Mouse (Mus musculus): ENCODE results near the gene Gm3646. TPM values are rescaled to one million over a fixed set of nuclear protein-coding genes. Genes with fewer than 3 reads are reported as not detected.

The Gm3646 gene
- polyA plus RNA-seq, 1 experiment from 2014 or later, result not detected

DNA sequence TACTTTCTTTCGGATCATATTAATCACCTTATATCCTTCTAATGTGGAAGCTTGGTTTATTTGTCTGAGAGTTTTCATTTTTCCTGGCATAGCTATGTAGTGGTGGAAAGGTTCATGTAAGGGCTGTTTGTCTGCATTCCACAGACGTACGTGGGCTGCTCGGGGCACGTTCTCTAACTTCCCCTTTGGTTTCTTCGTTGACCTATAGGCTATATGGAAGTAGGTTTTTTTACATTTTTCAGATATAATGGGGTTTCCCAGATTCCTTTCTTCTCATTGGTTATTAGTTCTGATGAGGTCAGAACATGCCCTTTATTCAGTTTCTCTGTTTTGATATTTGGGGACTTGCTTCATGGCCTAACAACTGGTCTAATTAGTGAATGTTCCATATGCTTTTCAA is 23.3 kb downstream of the Gm3646 start:
- DNase-seq (ENCODE audit: low spot score), result no peak

- DNase-seq (ENCODE audit: low spot score), result no peak
Measured at GRCm38 (mm10) chr1:39779111-39779980, 25.8 kb downstream of the Gm3646 start.

- DNase-seq (ENCODE audit: low spot score), result no peak
Measured at GRCm38 (mm10) chr1:39773991-39774729, 31.0 kb downstream of the Gm3646 start.

GRCm38 (mm10) chr1:39773551-39773950 is 31.6 kb downstream of the Gm3646 start:
- DNase-seq (ENCODE audit: low spot score), result no peak

- no peak for DNase-seq (ENCODE audit: low spot score)
Measured at GRCm38 (mm10) chr1:39772401-39773095, 32.6 kb downstream of the Gm3646 start.

DNA sequence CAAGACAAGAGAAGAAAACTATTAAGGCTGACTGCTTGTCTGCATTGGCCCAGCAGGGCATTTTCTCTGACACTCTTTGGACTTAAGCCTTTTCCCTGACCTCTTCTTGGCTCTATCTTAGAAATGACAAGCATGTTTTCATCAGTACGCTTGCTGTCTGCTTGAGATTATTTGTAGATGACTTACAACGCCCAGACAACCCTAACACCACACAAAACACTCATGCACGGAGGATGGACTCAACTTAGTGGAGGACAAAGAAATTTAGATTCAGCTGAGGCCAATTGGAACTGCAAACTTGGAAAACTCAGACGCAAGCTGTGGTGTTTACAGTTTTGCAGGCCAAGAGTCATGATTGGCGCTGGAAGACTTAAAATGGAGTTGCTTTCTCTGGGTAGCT is 34.7 kb downstream of the Gm3646 start:
- no peak for DNase-seq (ENCODE audit: low spot score)

- no peak for DNase-seq (ENCODE audit: low spot score)
Measured at GRCm38 (mm10) chr1:39768017-39768416, 37.1 kb downstream of the Gm3646 start.

DNA sequence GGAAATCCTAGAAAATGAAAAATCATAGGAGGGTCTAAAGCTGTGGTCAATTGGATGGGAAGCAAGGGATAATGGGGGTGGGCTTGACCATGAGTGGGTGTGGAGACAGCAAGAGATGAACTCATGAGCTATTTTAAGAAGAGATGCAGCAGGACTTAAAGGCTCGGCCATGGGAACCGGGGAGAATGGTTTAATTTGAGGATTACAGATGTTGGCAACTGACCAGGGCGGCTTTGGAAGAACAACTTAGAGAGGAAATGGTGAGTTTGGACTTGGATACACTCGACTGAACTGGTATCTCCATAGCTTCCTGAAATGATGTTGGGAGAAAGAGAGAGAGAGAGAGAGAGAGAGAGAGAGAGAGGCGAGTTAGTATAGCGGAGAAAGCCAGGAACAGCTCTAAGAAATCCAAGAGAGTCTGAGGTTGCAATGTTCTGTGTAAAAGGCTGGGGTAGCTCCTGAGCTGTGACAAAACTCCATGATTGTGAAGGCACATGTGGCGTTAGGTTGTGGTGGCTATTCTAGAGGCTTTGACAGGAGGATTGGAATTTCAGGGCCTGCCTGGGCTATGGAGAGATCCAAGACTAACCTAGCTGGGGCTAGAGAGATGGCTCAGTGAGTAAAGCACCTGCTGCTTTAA is 39.2 kb downstream of the Gm3646 start:
- DNase-seq (ENCODE audit: low spot score), result no peak

GRCm38 (mm10) chr1:39762025-39762370 is 43.1 kb downstream of the Gm3646 start:
- peak; percentile 29 for DNase-seq (ENCODE audit: low spot score)

GRCm38 (mm10) chr1:39761211-39762024 is 43.7 kb downstream of the Gm3646 start:
- peak; percentile 62 for DNase-seq (ENCODE audit: low spot score)

DNA sequence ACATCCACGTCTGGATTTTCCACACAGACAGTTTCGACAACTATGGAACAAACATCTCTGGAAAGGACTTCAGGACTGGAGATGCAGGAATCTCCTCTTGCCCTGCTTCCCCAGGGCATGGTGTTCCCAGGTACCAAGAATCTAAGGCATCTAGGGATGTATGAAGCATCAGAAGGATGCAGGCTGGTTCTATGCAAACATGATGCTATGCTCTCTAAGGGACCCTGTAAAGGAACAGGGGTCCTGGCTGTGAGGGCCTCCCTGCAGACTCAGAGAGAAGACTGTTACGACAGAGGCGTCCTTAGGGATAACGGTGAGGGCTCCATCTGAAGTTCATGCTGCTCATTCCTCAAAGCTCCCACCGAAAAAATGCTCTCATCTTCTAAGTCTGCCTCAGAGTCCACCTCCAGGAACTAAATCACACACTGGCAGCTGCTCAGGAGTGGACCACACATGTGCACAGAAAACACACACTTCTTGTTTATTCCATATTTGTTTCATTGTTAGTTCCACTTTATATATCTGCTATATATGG is 44.9 kb downstream of the Gm3646 start:
- no peak for DNase-seq (ENCODE audit: low spot score)

GRCm38 (mm10) chr1:39759231-39760175 is 45.6 kb downstream of the Gm3646 start:
- no peak for DNase-seq (ENCODE audit: low spot score)

- DNase-seq (ENCODE audit: low spot score), result no peak
Measured at GRCm38 (mm10) chr1:39758244-39758643, 46.9 kb downstream of the Gm3646 start.

DNA sequence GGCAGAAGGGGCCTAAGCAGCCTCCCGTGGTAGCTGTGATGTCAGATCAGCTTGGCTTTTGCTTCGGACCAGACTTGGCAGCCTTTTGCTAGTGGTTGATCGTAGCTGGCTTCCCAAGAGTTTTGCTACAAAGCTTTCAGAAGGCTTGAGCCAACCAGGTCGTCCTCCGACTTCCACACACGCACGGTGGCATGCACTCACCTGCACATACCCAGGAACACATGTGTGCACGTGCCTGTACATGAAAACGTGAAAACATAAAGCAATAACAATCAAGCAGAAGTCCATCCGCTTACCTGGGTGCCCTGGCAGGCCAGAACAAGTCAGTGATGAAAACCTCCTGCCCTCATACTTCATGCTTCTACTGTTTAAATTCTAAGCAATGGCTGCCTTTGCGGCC is 48.2 kb downstream of the Gm3646 start:
- DNase-seq (ENCODE audit: low spot score), result no peak

- no peak for DNase-seq (ENCODE audit: low spot score)
Measured at GRCm38 (mm10) chr1:39754224-39754957, 50.7 kb downstream of the Gm3646 start.
